Mouse (Mus musculus): ENCODE results near the gene Hist1h2ac. TPM values are rescaled to one million over a fixed set of nuclear protein-coding genes. Genes with fewer than 3 reads are reported as not detected.

Hist1h2ac gene
- polyA plus RNA-seq, 1 experiment from 2014 or later = 0.74 TPM

- no peak overlapping the region for H3K27ac ChIP-seq (replicated peaks)
- DNase-seq (ENCODE audit: low spot score) (no peak), ATAC-seq (ENCODE audit: low FRiP score, low TSS enrichment) (no peak)
- no peaks in the 10 kb centered on the region for H3K9me3 ChIP-seq (ENCODE audit: control insufficient read depth, low read length)
- no peak overlapping the region for H3K4me3 ChIP-seq (ENCODE audit: low read depth, low read length)
- TF ChIP-seq CTCF (IDR thresholded peaks at IDR 0.05; ENCODE audit: low read depth) (no peak), EP300 (optimal IDR thresholded peaks at IDR 0.05) (no peak)
- H3K4me1 ChIP-seq (replicated peaks; ENCODE audit: control insufficient read depth, insufficient read depth) = no peaks in the 10 kb centered on the region
- no peak overlapping the region for H3K9ac ChIP-seq (ENCODE audit: low read length)
- 54% methylated on average over 3 of the region's 3 CpGs for WGBS
- H3K36me3 ChIP-seq (ENCODE audit: control insufficient read depth, insufficient read depth, low read length) = no peaks in the 10 kb centered on the region
- H3K27me3 ChIP-seq (ENCODE audit: control insufficient read depth, insufficient read depth, low read length) = no peaks in the 10 kb centered on the region
- no peak overlapping the region for H3K4me2 ChIP-seq (replicated peaks; ENCODE audit: low read depth)
These were observed 21.2 kb downstream of the Hist1h2ac start for GRCm38 (mm10) chr13:23662536-23662935.

GRCm38 (mm10) chr13:23659636-23660366 lies 23.9 kb downstream of the Hist1h2ac start:
- no peak overlapping the region for H3K27ac ChIP-seq (replicated peaks)
- TF ChIP-seq EP300 (optimal IDR thresholded peaks at IDR 0.05) = no peak
- TF ChIP-seq CTCF (IDR thresholded peaks at IDR 0.05; ENCODE audit: low read depth) = no peak
- DNase-seq (ENCODE audit: low spot score) (no peak), ATAC-seq (ENCODE audit: low FRiP score, low TSS enrichment) (no peak)
- no peaks in the 10 kb centered on the region for H3K9me3 ChIP-seq (ENCODE audit: control insufficient read depth, low read length)
- no peaks in the 10 kb centered on the region for H3K4me1 ChIP-seq (replicated peaks; ENCODE audit: control insufficient read depth, insufficient read depth)
- no peaks in the 10 kb centered on the region for H3K36me3 ChIP-seq (ENCODE audit: control insufficient read depth, insufficient read depth, low read length)
- no peaks in the 10 kb centered on the region for H3K27me3 ChIP-seq (ENCODE audit: control insufficient read depth, insufficient read depth, low read length)
- H3K9ac ChIP-seq (ENCODE audit: low read length) = no peak overlapping the region
- 52% methylated on average over 6 of the region's 6 CpGs for WGBS
- H3K4me3 ChIP-seq (ENCODE audit: low read depth, low read length) = no peak overlapping the region
- H3K4me2 ChIP-seq (replicated peaks; ENCODE audit: low read depth) = no peak overlapping the region

Small RNA genes lying within 50 kb of the gene (microRNA-seq; reads per million reads assigned to microRNA genes)
- not detected for gene Gm44350

Other genes with a start within 250 kb of the Hist1h2ac start
- gene Btn1a1, start 218.0 kb downstream of the Hist1h2ac start, polyA plus RNA-seq (2015; fragmentation: Nextera tagmentation; extraction: Ambion mirVana) = 0.05 TPM in 1 of 2 replicates, not detected in the other
- 0.04 and 0.07 TPM in 2 replicates for gene Btn2a2, start 195.1 kb downstream of the Hist1h2ac start, polyA plus RNA-seq (2015; fragmentation: Nextera tagmentation; extraction: Ambion mirVana)
- gene Hist1h4h, start 152.9 kb downstream of the Hist1h2ac start, polyA plus RNA-seq (2015; fragmentation: Nextera tagmentation; extraction: Ambion mirVana) = 13.7 and 18.3 TPM in 2 replicates
- 4.5 and 8.9 TPM in 2 replicates for gene Hist1h2af, start 150.0 kb downstream of the Hist1h2ac start, polyA plus RNA-seq (2015; fragmentation: Nextera tagmentation; extraction: Ambion mirVana)
- gene Hist1h3g, start 148.5 kb downstream of the Hist1h2ac start, polyA plus RNA-seq (2015; fragmentation: Nextera tagmentation; extraction: Ambion mirVana) = 2.3 and 3.4 TPM in 2 replicates
- gene Hist1h2bh, start 140.6 kb downstream of the Hist1h2ac start, polyA plus RNA-seq (2015; fragmentation: Nextera tagmentation; extraction: Ambion mirVana) = 0.30 and 0.62 TPM in 2 replicates
- 0.51 and 0.78 TPM in 2 replicates for gene Hist1h3f, start 139.9 kb downstream of the Hist1h2ac start, polyA plus RNA-seq (2015; fragmentation: Nextera tagmentation; extraction: Ambion mirVana)
- gene Hist1h4f, start 132.3 kb downstream of the Hist1h2ac start, polyA plus RNA-seq (2015; fragmentation: Nextera tagmentation; extraction: Ambion mirVana) = 0.38 TPM in 1 of 2 replicates, not detected in the other
- gene Hist1h1d, start 130.7 kb downstream of the Hist1h2ac start, polyA plus RNA-seq (2015; fragmentation: Nextera tagmentation; extraction: Ambion mirVana) = 0.22 and 0.34 TPM in 2 replicates
- gene Hist1h3e, start 121.6 kb downstream of the Hist1h2ac start, polyA plus RNA-seq (2015; fragmentation: Nextera tagmentation; extraction: Ambion mirVana) = 1.6 and 3.3 TPM in 2 replicates
- gene Hist1h2ae, start 112.7 kb downstream of the Hist1h2ac start, polyA plus RNA-seq (2015; fragmentation: Nextera tagmentation; extraction: Ambion mirVana) = 15.3 and 29.5 TPM in 2 replicates
- 4.9 and 10.5 TPM in 2 replicates for gene Hist1h2bg, start 112.6 kb downstream of the Hist1h2ac start, polyA plus RNA-seq (2015; fragmentation: Nextera tagmentation; extraction: Ambion mirVana)
- gene Hist1h2bf, start 109.8 kb downstream of the Hist1h2ac start, polyA plus RNA-seq (2015; fragmentation: Nextera tagmentation; extraction: Ambion mirVana) = 1.1 and 3.2 TPM in 2 replicates
- gene Hist1h2ad, start 109.6 kb downstream of the Hist1h2ac start, polyA plus RNA-seq (2015; fragmentation: Nextera tagmentation; extraction: Ambion mirVana) = 0.67 and 0.79 TPM in 2 replicates
- gene Hist1h3d, start 108.2 kb downstream of the Hist1h2ac start, polyA plus RNA-seq (2015; fragmentation: Nextera tagmentation; extraction: Ambion mirVana) = 1.7 and 4.2 TPM in 2 replicates
- 32.0 and 48.7 TPM in 2 replicates for gene Hist1h4d, start 102.3 kb downstream of the Hist1h2ac start, polyA plus RNA-seq (2015; fragmentation: Nextera tagmentation; extraction: Ambion mirVana)
- gene Hist1h2be, start 62.8 kb downstream of the Hist1h2ac start, polyA plus RNA-seq (2015; fragmentation: Nextera tagmentation; extraction: Ambion mirVana) = 0.64 and 0.73 TPM in 2 replicates
- gene Hist1h1e, start 61.4 kb downstream of the Hist1h2ac start, polyA plus RNA-seq (2015; fragmentation: Nextera tagmentation; extraction: Ambion mirVana) = 5.9 and 9.1 TPM in 2 replicates
- gene Hist1h2bc, start 251 bp upstream of the Hist1h2ac start, polyA plus RNA-seq (2015; fragmentation: Nextera tagmentation; extraction: Ambion mirVana) = 105 and 115 TPM in 2 replicates
- not detected in 2 replicates for gene Hist1h1t, start 11.9 kb upstream of the Hist1h2ac start, polyA plus RNA-seq (2015; fragmentation: Nextera tagmentation; extraction: Ambion mirVana)
- 2.1 and 3.2 TPM in 2 replicates for gene Hist1h4c, start 14.5 kb upstream of the Hist1h2ac start, polyA plus RNA-seq (2015; fragmentation: Nextera tagmentation; extraction: Ambion mirVana)
- gene Hfe, start 26.9 kb upstream of the Hist1h2ac start, polyA plus RNA-seq (2015; fragmentation: Nextera tagmentation; extraction: Ambion mirVana) = 11.2 and 12.9 TPM in 2 replicates
- gene Hist1h1c, start 54.9 kb upstream of the Hist1h2ac start, polyA plus RNA-seq (2015; fragmentation: Nextera tagmentation; extraction: Ambion mirVana) = 96.1 and 104 TPM in 2 replicates
- gene Hist1h3c, start 61.7 kb upstream of the Hist1h2ac start, polyA plus RNA-seq (2015; fragmentation: Nextera tagmentation; extraction: Ambion mirVana) = 1.2 and 1.8 TPM in 2 replicates
- 0.40 and 0.91 TPM in 2 replicates for gene Hist1h2bb, start 62.8 kb upstream of the Hist1h2ac start, polyA plus RNA-seq (2015; fragmentation: Nextera tagmentation; extraction: Ambion mirVana)
- 7.3 and 15.7 TPM in 2 replicates for gene Hist1h2ab, start 67.2 kb upstream of the Hist1h2ac start, polyA plus RNA-seq (2015; fragmentation: Nextera tagmentation; extraction: Ambion mirVana)
- 3.9 and 6.7 TPM in 2 replicates for gene Hist1h3b, start 68.3 kb upstream of the Hist1h2ac start, polyA plus RNA-seq (2015; fragmentation: Nextera tagmentation; extraction: Ambion mirVana)
- gene Hist1h4b, start 73.1 kb upstream of the Hist1h2ac start, polyA plus RNA-seq (2015; fragmentation: Nextera tagmentation; extraction: Ambion mirVana) = 0.46 and 2.0 TPM in 2 replicates
- 0.34 and 0.80 TPM in 2 replicates for gene Hist1h4a, start 77.3 kb upstream of the Hist1h2ac start, polyA plus RNA-seq (2015; fragmentation: Nextera tagmentation; extraction: Ambion mirVana)
- gene Hist1h3a, start 78.4 kb upstream of the Hist1h2ac start, polyA plus RNA-seq (2015; fragmentation: Nextera tagmentation; extraction: Ambion mirVana) = 1.9 and 3.7 TPM in 2 replicates
- gene Hist1h1a, start 79.7 kb upstream of the Hist1h2ac start, polyA plus RNA-seq (2015; fragmentation: Nextera tagmentation; extraction: Ambion mirVana) = 0.64 and 1.4 TPM in 2 replicates
- gene Trim38, start 86.0 kb upstream of the Hist1h2ac start, polyA plus RNA-seq (2015; fragmentation: Nextera tagmentation; extraction: Ambion mirVana) = 0.18 and 0.29 TPM in 2 replicates
- gene Slc17a2, start 123.0 kb upstream of the Hist1h2ac start, polyA plus RNA-seq (2015; fragmentation: Nextera tagmentation; extraction: Ambion mirVana) = 0.59 and 0.61 TPM in 2 replicates
- gene Slc17a3, start 155.5 kb upstream of the Hist1h2ac start, polyA plus RNA-seq (2015; fragmentation: Nextera tagmentation; extraction: Ambion mirVana) = not detected in 2 replicates
- gene Slc17a1, start 183.8 kb upstream of the Hist1h2ac start, polyA plus RNA-seq (2015; fragmentation: Nextera tagmentation; extraction: Ambion mirVana) = not detected in 2 replicates
- 0.07 and 0.21 TPM in 2 replicates for gene Slc17a4, start 231.1 kb upstream of the Hist1h2ac start, polyA plus RNA-seq (2015; fragmentation: Nextera tagmentation; extraction: Ambion mirVana)

Measured in stomach, postnatal 0 days (tissue).